Mouse (Mus musculus): Measurements from ENCODE around the gene Paxx.

The Paxx gene

DNA sequence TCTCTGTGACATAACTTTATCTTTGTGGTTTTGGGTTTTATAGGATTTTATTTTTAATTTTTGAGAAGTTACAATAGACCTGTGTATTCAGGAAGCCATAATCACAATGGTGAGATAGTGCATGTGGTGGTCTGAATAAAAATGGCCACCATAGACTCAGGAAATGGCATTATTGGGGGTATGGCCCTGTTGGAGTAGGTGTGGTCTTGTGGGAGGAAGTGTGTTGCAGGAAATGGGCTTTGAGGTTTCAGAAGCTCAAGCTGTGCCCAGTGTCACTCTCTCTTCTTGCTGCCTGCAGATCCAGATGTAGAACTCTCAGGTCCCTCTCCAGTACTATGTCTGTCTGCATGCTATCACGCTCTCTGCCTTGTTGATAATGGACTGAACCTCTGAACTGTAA, 19.6 kb upstream of the Paxx start:
- DNase-seq: no peak

DNA sequence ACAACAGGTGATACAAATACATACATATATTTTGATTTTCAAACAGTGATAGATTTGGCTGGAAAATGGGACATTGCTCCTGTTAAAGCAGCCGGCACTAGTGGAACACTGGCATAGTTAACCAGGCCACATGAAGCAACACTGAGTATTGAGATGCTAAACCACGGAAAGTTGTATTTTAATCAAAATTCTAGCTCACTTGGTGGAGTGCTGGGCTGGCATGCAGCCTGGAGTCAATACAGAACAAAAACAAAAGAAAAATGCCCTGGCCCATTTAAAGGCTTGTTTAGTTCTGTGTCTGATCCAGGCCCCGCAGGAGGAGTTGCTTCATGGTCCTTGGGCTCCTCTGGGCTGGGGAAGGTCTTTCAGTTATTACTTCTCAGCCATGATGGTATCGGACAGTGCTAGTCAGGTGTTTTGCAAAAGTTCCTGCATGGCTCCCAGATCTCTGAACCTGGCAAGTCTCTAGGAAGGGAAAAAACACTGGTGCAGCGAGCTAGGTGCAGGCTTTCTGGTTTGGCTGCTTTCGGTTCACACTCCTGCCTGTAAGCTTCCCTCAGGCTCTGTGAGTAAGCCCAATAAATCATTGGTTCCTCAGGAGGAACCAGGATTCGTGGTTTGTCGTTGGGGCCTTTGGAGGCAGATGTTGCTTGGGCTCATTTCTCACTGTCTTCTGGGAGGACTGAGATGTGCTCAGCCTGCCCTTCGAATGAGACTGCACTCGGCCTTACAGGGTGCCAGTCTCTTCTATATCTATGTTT, 18.8 kb upstream of the Paxx start:
- no peak for DNase-seq

DNA sequence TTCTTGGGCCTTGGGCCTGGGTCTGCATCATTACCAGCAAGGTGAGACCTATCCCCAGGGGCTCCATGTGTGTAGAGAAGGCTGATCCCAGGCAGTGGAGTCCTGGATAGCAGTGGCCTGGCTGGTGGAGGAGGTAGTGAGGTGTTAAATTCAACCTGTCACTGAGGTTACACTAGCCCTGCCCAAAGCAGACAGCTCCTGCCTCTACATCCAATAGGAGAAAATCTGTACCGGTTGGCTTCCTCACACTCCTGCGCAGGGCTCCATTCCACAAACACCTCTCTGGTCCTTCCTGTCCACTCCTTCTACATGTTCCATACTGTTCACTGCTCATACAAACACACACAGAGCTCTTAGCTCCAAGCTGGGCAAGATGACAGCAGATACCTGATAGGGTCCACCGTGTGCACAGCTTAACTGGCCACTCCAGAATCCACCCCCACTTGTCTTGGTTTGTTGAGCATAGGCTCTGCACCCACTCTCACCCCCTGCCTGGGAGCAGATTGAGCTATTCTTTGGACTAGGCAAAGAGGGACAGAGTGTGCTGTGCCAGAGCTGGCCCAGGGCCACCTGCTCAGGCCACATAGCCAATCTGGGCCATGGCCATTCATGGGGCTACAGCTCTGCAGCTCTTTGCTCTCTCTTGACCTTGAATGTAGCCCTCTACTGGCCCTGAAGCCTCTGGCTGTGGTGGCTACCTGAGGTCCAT, 17.2 kb upstream of the Paxx start:
- DNase-seq: no peak

DNA sequence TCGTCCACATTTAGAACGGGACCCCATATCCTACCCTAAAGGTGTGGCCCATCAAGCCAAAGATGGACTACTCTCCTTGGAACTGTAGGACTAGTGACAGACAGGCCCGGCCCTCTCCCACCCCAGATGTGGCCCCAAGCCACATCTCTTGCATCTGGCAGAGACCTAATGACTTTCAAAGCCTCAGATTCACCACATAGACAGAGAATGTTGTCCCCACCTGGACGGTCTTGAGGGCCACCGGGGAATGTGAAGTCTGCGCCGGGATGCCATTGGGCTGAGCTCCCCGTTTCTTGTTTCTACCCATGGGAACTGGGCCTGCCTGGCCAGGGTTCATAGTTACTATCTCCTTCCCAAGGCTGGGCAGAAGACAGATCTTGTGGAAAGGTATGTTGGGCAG, 16.6 kb upstream of the Paxx start:
- DNase-seq: no peak

DNA sequence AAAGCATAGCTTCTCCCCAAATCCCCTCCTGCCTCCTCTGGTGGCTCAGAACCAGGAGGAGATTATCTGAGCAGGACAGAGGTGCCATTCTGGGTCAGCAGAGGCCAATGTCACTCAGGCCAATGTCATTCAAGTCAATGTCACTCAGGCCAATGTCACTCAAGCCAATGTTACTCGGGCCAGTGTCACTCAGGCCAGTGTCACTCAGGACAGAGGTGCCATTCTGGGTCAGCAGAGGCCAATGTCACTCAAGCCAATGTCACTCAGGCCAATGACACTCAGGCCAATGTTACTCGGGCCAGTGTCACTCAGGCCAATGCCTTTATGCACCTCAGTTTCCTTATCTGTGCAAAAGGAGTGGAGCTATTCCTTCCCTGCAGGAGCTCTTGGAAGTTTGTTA, 11.7 kb upstream of the Paxx start:
- no peak for DNase-seq

DNA sequence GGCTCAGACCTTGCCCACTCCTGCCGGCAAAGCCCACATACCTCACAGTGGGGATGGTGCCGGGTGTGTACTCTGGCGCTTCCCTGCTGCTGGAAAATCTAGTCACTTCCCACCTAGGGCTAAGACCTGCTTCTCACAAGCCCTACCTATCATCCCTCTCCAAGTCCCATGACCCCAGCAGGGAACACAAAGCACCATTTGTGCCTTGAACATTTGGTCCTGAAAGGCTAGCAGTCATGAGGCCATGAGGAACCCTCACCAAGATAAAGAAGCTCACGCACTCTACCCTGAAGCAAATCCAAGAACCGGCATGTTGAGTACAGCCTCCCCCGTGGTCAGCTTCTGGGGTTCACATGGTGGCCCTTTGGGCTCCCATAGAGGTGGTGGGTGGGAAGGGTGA, 9.1 kb upstream of the Paxx start, which contains the start of gene Ptgds:
Gene Ptgds (minus strand): TSS at position 78 of the 400 bp plus-strand sequence.
- DNase-seq: no peak

DNA sequence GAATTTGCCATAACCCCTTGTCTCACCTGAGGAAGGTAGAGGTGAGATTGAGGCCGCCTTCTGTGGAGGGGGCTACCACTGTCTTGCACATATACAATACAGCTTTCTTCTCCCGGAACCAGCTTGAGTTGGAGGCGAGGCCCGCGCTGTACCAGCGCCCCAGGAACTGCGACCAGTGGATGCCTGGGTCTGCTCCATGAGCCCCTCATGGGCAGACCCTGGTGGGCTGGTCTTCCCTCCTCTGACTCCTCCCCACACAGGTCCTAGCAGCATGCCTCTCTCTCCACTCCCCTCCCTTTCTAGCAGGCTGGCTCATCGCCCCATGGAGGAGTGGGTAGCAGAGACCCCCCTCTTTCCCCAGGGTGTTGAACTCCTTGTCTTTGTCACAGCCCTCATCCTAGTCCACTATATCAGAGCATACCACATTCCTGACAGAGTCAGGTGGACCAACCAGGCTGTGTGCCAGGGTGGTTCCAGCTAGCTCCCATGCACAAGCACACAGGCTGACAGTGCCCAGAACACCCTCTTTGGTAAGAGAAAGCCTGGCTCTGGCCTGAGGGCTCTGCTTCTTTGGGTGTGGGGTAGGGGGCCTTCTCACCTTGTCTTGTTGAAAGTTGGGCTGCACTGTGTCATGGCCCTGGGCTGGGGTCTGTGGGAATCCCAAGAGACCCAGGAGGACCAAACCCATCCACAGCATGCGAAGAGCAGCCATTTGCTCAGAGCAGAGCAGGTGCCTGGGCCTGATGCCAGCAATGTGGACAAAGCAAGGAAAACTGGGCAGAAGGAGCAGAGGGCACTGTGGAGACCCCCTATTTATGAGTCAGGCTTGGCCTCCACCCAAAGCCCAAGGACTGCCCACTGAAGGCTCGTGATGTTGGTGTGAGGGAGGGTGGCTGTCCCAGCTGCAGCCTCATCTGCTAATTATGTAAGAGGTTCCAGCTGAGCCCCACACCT, 8.3 kb upstream of the Paxx start:
- peak; percentile 50 for DNase-seq

DNA sequence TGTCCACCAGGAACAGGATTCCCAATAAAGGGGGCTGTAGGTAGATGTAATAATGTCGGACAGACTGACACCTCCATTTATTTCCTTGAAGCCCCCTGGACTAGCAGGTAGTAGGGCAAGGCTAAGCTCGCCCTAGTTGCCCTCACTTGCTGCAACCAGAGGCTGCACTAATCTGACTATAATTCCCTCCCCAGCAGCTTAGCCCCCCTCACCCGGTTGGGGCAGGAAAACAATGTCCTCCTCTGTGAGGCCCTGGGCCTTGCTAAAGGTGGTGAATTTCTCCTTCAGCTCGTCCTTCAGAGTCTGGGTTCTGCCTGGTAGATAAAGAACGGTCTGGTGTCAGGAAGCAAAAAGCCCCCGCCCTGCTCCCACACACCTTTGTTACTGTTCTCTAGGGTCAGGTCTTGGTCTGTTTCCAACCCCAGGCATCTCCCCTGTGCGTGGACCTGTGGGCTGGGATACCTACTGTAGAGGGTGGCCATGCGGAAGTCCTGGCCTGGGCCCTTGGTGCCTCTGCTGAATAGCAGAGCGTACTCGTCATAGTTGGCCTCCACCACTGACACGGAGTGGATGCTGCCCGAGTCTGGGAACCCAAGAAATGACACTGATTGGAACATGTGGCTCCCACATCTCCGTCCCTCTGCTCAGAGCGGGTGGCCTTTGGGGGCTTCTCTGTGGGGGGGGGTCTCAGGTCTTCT, 6.9 kb upstream of the Paxx start:
- DNase-seq: no peak

DNA sequence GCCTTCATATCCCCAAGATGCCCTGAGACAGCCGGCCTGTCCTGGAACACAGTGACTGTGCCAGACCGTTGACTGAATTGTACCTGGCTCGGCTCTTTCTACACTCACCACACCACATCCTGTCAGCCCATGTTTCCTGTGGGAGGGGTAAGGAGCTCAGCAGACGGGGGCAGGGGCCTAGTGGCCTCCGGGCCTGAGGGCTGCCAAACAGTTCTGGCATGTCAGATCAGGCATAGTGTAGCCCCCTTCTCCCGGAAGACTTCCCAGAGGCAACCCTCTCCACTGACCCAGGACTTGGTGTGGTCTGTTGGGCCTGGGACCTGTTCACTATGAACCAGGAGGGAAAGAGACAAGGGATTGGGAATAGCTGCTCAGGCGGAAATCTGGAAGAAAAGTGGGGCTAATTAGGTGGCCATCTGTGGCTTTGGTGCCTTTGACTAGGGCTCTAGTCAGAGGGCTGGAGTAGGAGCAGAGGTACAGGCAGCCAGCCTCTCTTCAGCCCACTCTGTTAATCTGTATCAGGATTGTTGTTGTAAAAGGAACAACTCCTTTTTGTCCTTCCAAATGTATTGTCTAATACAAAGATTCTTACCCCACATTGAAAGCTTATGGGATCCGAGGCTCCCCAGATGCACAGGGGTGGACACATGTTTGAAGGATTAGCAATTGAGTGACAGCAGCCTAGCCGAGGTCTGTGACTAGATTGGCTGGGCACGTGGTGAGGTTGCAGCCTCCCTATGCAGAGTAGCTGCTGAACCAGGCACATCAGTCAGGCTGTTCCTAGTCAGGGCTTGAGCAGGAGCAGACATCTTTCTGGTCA, 5.1 kb upstream of the Paxx start:
- DNase-seq: no peak

DNA sequence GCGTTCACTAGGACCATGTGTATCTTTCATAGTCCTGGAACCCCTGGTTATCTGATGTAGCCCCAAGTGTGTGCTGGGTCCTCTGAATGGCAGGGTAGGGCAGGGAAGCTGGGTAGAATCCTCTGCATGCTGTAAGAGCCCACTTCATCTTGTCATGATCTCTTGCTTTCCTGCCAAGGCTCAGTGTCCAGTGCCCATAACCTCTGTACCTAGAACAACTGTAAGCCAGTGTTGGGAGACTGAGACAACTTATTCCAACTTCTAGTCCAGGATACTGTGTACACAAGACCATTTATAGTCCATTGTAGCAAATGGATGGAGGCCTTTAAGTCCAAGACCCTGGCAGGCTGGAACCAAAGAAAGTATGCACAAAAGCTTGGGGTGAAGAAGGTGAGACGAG, 4.4 kb upstream of the Paxx start:
- no peak for DNase-seq

DNA sequence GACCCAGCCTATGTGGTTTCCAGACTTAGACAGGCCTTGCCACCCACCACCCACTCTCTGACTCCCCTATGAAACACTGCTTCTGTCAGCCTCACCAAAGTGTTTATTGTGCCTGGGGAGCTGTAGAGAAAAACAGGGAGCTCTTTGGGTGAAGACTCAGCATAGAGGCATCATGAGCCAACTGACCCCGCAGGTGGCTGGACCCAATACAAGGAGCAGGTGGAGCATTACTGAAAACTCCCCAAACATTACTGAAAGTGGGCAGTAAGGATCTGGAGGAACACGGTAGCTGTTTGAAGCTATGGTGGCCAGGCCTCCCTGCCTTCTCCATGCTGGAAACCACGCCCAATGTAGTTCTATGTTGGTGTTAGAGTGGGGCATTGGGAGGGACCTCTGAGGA, 2.7 kb upstream of the Paxx start:
- no peak for DNase-seq

DNA sequence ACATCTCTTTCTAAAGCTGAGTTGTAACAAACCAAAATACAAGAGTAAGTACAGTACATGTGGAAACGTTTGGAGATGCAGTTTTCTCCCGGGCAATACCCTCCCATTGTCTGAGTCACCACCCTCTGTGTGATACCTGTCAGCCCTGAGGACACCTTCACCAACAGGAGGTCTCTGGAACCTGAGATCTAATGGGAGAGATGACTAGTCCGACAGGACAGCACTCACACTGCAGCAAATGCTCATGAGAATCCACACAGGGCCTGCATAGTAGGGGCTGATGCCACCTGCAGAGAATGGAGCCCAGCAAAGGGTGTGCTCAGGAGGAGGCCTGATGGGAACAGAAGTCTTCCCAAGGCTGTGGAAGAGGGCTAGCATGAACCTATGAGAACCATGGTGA, 513 bp upstream of the Paxx start:
- no peak for DNase-seq

DNA sequence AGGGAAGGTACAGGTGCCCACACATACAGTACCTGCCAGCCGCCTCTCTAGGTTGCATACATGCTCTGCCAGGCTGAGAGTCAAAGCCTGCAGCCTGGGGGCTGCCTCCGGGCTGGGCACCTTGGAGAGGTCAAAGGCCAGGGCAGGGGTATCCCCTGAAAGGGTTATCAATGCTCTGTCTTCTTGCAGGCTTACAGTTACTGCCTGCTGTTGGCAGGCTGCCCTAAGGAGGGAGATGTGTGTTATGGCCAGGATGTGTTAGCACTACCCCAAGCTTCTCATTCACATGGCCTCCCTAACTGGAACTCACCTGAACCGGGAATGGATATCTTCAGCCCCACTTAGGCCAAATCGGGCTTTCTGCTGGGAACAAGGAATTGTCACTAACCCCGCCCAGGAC, 759 bp downstream of the Paxx start:
- peak; percentile 47 for DNase-seq

DNA sequence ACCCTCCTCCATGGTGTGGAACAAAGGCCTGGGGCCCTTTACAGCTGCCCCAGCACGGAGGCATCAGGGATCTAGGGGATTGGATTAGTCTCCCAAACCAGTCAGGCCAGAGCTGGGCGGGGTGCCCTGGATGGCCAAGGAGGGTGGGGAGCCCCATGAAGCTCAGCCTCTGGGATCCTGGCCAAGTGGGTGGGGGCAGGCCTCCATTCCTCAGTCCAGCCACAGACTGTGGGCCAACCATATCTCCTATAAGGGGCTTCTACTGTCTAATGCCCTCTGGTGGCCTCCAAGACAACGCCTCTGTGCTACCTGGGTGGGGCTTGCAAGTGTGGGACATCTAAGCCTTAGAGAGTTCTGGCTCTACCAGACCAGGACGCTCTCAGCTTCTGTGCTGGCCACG, 2.0 kb downstream of the Paxx start:
- DNase-seq: no peak

DNA sequence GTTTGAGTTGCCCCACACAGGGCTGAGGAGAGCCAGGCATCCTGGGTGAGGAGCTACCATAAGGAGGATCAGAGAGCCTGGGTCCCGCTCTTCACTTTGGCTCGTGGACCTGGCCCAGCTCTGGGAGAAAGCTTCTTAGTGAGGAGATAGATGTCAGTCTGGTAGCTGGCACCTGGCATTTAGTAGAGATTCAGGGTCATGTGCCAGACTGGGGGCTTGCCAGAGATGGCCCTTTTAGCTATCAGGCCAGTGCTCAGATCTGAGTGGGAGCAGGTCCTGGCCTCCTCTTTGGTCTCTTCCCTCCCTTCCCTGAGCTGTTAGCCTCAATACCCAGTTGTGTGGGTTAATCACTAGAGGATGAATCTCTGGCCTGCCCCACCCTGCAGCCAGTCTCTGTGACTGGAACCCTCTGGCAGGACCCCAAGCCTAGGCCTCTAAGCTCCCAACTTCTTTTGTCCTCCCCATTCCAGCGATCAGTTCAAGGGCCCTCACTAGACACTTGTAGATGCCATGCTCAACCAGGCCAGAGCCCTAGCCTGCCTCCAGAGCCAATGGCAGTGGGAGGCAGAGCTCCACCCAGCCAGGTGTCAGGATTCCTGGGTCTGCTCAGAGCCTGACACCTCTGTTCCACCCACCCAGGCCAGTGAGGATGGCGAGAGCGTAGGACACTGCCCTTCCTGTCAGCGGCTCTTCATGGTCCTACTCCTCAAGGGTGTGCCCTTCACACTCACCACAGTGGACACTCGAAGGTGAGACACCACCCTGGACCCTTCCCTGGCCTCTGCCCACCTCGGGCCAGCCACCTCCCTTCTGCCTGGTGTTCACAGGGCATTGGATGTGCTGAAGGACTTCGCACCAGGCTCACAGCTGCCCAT, 3.6 kb downstream of the Paxx start:
- DNase-seq: no peak

DNA sequence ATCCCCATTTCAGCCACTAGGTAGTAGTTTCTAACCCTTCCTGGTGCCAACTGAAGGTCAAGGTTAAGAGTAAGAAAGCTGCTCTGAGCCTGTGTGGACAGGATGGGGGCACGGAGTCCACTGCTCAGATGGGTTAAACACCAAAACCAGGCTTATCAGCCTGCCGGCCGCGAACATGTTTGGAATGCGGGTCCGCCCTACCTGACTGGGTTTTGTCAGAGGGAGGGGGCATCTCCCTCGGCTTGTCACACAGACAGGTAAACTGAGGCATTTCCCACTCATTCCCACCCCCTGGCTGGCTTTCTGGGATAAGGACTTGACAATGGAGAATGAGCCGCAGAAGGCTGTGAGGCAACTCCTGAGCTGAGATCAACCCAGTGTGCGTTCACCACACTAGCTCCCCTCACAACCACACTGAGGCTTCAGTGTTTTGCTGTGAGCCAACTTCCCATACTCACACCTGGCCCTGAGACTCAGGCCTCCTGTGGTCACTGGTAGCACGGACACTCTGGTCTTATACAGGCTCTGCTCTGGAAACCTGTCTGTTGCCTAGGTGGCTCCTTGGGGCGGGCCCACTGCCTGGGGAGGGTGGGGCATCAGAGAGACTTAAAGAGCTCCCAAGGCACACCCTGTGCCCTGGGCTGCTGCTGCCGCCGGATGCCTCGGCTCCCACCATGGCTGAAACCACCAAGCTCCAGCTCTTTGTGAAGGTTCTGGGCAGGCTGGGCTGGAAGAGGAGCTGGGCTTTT, 4.5 kb downstream of the Paxx start, which contains the start of gene Clic3:
Gene Clic3 (plus strand): TSS at position 634 of the 749 bp plus-strand sequence.
- DNase-seq: no peak

DNA sequence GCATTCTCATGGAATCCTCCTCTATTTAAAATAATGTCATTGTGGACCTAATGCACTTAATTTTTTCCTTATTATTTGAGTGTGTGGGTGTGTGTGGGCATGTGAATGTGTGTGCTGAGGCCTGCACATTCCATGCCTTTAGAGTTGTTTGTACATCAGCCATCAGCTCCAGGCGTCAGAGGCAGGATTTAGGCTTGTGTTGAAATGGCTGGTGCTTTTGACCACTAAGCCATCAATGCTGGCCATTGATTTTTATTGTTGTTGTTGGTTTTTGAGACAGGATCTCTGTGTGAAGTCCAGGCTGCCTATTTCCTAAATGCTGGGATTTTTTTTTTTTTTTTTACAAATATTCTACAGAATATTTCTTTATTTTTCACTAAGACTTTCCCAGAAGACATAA, 7.9 kb downstream of the Paxx start:
- no peak for DNase-seq

DNA sequence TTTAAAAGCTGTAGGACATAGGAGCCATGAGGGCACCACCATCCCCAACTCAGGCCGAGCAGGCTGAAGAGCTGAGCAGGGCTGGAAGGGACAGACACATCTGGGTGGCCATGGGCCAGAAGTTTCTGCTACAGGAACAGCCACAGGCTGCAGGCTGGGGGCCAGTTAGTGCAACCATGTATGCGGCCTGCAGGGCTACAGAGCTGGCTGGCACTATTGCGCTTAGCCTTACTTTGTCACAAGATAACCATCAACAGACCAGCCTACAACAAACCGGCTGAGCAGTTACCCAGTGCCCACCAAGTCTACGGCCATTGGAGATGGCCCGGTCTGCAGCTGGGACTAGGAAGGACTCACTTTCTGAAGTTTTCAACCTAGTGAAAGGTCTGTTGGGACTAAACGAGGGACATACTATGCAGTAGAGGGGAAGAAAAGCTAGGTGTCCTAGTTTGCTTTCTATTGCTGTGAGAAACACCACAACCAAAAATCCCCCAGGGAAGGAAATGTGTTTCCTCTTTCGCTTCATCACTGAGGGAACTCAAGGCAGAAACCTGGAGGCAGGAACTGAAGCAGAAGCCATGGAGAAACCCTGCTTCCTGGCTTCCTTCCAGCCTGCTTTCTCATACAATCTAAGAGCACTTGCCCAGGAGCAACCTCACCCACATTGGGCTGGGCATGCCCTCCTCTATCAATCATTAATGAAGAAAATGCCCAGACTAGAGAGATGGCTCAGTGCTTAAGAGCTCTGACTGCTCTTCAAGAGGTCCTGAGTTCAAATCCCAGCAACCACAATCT, 9.8 kb downstream of the Paxx start:
- no peak for DNase-seq

DNA sequence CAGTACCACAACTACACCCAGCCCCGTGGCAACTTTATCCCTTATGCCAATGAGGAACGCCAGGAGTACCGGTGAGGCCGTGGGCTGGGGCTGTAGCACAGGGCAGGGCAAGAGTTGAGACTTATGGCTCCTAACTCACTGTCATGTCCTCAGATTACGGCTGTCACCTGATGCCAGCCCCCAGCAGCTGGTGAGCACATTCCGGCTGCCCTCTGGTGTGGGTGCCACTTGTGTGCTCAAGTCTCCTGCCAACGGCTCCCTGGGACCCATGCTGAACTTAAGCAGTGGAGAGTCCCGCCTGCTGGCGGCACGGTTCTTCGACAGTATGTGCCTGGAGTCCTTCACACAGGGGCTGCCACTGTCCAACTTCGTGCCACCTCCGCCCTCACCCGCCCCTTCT, 18.2 kb downstream of the Paxx start:
- DNase-seq: no peak
